Mouse (Mus musculus) small intestine, adult 2 months (tissue): ENCODE results near the gene Ret. TPM values are rescaled to one million over a fixed set of nuclear protein-coding genes. Genes with fewer than 3 reads are reported as not detected.

Experiments
- H3K27ac ChIP-seq: fragments of 200-500 bp; 2 replicates; pipeline ENCODE4 v1.5.1; 2012; ENCODE audit warnings: low read depth, low read length, control low read depth, inconsistent platforms; ENCODE audit not compliant: insufficient read depth
- H3K27me3 ChIP-seq: fragments of 200-500 bp; 2 replicates; pipeline ENCODE4 v1.6.1; 2012; ENCODE audit warnings: mild to moderate bottlenecking, moderate library complexity, low read length, inconsistent platforms; ENCODE audit not compliant: control insufficient read depth, insufficient read depth
- H3K36me3 ChIP-seq: fragments of 200-500 bp; 2 replicates; pipeline ENCODE4 v1.6.1; 2012; ENCODE audit warnings: mild to moderate bottlenecking, low read length, control low read depth, inconsistent platforms; ENCODE audit not compliant: control insufficient read depth, insufficient read depth
- H3K4me1 ChIP-seq: fragments of 200-500 bp; 2 replicates; pipeline ENCODE4 v1.6.1; 2012; ENCODE audit warnings: low read length, inconsistent platforms, mixed read lengths; ENCODE audit not compliant: control insufficient read depth, insufficient read depth, insufficient read length
- H3K4me3 ChIP-seq: fragments of 200-500 bp; 2 replicates; pipeline ENCODE4 v1.5.1; 2012; ENCODE audit warnings: low read depth, mild to moderate bottlenecking, control low read depth, inconsistent platforms, low read length, moderate library complexity
- CTCF ChIP-seq: fragments of 200-500 bp; IDR thresholded peaks from 2 replicates; pipeline ENCODE4 v1.5.1; 2012; ENCODE audit warnings: low read depth, mild to moderate bottlenecking, control low read depth, inconsistent platforms, low read length, moderate library complexity, mixed read lengths; ENCODE audit not compliant: insufficient replicate concordance, insufficient read length; ENCODE audit errors: extremely low read depth
- POLR2A ChIP-seq: fragments of 200-500 bp; IDR thresholded peaks from 2 replicates; pipeline ENCODE4 v1.6.1; 2012; ENCODE audit warnings: low read depth, mild to moderate bottlenecking, control low read depth, inconsistent platforms, low read length, moderate library complexity
- WGBS: fragments of 180-500 bp; shearing (Covaris S2); methylation state at CpG from one replicate; pipeline ENCODE4 v1.1.7; 2018; 5-methylcytosine and 5-hydroxymethylcytosine counted together
- polyA plus RNA-seq: library from polyadenylated mRNA; depleted of rRNA; stranded (reverse); fragments of >200 nt; gene quantifications from 2 replicates; pipeline ENCODE4 v1.2.3, GENCODE M21; 2012

Ret gene
- polyA plus RNA-seq, 1 experiment = 4.5 TPM

- Histone ChIP-seq H3K36me3 (no peaks in the 10 kb centered on the region), H3K27me3 (peaks cover 30% of the 10 kb centered on the region), H3K4me3 (no peak overlapping the region), H3K4me1 (no peaks in the 10 kb centered on the region; the same call in 1 of the 2 replicates), H3K27ac (no peak overlapping the region)
- 32% methylated on average over 4 of the region's 4 CpGs for WGBS
- TF ChIP-seq CTCF = no peak
These were observed 5.3 kb downstream of the Ret start for GRCm38 (mm10) chr6:118192199-118192598.

- TF ChIP-seq POLR2A (no peak), CTCF (no peak)
These were observed 7.8 kb downstream of the Ret start for GRCm38 (mm10) chr6:118189764-118190163.

GRCm38 (mm10) chr6:118188599-118188998, 8.9 kb downstream of the Ret start:
- 20% methylated on average over 9 of the region's 9 CpGs for WGBS

More at GRCm38 (mm10) chr6:118189764-118190163, 7.8 kb downstream of the Ret start:
- Histone ChIP-seq H3K4me1 (no peaks in the 10 kb centered on the region), H3K4me3 (no peak overlapping the region), H3K27me3 (peaks cover 11% of the 10 kb centered on the region), H3K27ac (no peak overlapping the region), H3K36me3 (no peaks in the 10 kb centered on the region)
- 63% methylated on average over 3 of the region's 3 CpGs for WGBS

GRCm38 (mm10) chr6:118187285-118187641, 10.3 kb downstream of the Ret start:
- WGBS = 77% methylated on average over 3 of the region's 3 CpGs
- no peaks in the 10 kb centered on the region for H3K4me1 ChIP-seq
- TF ChIP-seq CTCF (no peak), POLR2A (no peak)
- no peak overlapping the region for H3K4me3 ChIP-seq
- no peaks in the 10 kb centered on the region for H3K27me3 ChIP-seq
- no peak overlapping the region for H3K27ac ChIP-seq
- H3K36me3 ChIP-seq = no peaks in the 10 kb centered on the region

More at GRCm38 (mm10) chr6:118188599-118188998, 8.9 kb downstream of the Ret start:
- Histone ChIP-seq H3K27me3 (peaks cover 4% of the 10 kb centered on the region; the same call in 1 of the 2 replicates), H3K27ac (no peak overlapping the region), H3K4me1 (no peaks in the 10 kb centered on the region), H3K4me3 (no peak overlapping the region), H3K36me3 (no peaks in the 10 kb centered on the region)
- TF ChIP-seq CTCF (no peak), POLR2A (no peak)

- Histone ChIP-seq H3K4me3 (no peak overlapping the region), H3K36me3 (no peaks in the 10 kb centered on the region), H3K4me1 (no peaks in the 10 kb centered on the region), H3K27ac (no peak overlapping the region), H3K27me3 (no peaks in the 10 kb centered on the region)
- WGBS = 85% methylated on average over 17 of the region's 17 CpGs
- no peak for TF ChIP-seq POLR2A
These were observed 10.8 kb downstream of the Ret start for GRCm38 (mm10) chr6:118186620-118187284.

GRCm38 (mm10) chr6:118184126-118184525, 13.4 kb downstream of the Ret start:
- H3K27me3 ChIP-seq = no peaks in the 10 kb centered on the region
- no peak for TF ChIP-seq POLR2A
- no peak for TF ChIP-seq CTCF
- 88% methylated on average over 10 of the region's 10 CpGs for WGBS
- no peak overlapping the region for H3K4me3 ChIP-seq
- H3K4me1 ChIP-seq = 0 out of 2 replicates have a peak, but pooled peaks cover 2% of the 10 kb centered on the region
- no peaks in the 10 kb centered on the region for H3K36me3 ChIP-seq
- no peak overlapping the region for H3K27ac ChIP-seq

- TF ChIP-seq CTCF = no peak
- no peak for TF ChIP-seq POLR2A
- H3K36me3 ChIP-seq = no peaks in the 10 kb centered on the region
- no peak overlapping the region for H3K4me3 ChIP-seq
- 0 out of 2 replicates have a peak, but pooled peaks cover 2% of the 10 kb centered on the region for H3K4me1 ChIP-seq
- no peaks in the 10 kb centered on the region for H3K27me3 ChIP-seq
- WGBS = 63% methylated on average over 12 of the region's 12 CpGs
- no peak overlapping the region for H3K27ac ChIP-seq
These were observed 17.5 kb downstream of the Ret start for GRCm38 (mm10) chr6:118180085-118180423.
